Mouse (Mus musculus) C2C12 (cell line): ENCODE results near the gene Prr15l. TPM values are rescaled to one million over a fixed set of nuclear protein-coding genes. Genes with fewer than 3 reads are reported as not detected.

Source experiments
- H3K27me3 ChIP-seq: one replicate; pipeline ENCODE4 v1.6.1; 2011; ENCODE audit not compliant: control insufficient read depth, insufficient read depth, insufficient read length
- H3K36me3 ChIP-seq: one replicate; pipeline ENCODE4 v1.6.1; 2011; ENCODE audit not compliant: control insufficient read depth, insufficient read depth
- H3K4me3 ChIP-seq: one replicate; pipeline ENCODE4 v1.5.1; 2011; ENCODE audit warnings: mild to moderate bottlenecking, control low read depth; ENCODE audit not compliant: poor library complexity, insufficient read depth, severe bottlenecking
- H3K79me2 ChIP-seq: one replicate; pipeline ENCODE4 v1.6.1; 2011; ENCODE audit not compliant: control insufficient read depth, insufficient read depth
- H3K79me3 ChIP-seq: one replicate; pipeline ENCODE4 v1.6.1; 2011; ENCODE audit warnings: low read depth, control low read depth
- H3ac ChIP-seq: one replicate; pipeline ENCODE3; 2011; ENCODE audit warnings: low read depth; ENCODE audit not compliant: control insufficient read depth, insufficient read length
- CEBPB ChIP-seq: IDR thresholded peaks from one replicate; pipeline ENCODE4 v1.6.1; 2011; ENCODE audit warnings: low read depth, mild to moderate bottlenecking, control low read depth, moderate library complexity
- CTCF ChIP-seq: IDR thresholded peaks from one replicate; pipeline ENCODE4 v1.5.1; 2011; ENCODE audit not compliant: control insufficient read depth, insufficient read depth, insufficient read length
- FOSL1 ChIP-seq: IDR thresholded peaks from one replicate; pipeline ENCODE4 v1.8.0; 2011; ENCODE audit warnings: mild to moderate bottlenecking, low read length; ENCODE audit not compliant: poor library complexity, insufficient read depth, severe bottlenecking
- MAX ChIP-seq: IDR thresholded peaks from one replicate; pipeline ENCODE4 v1.6.1; 2011; ENCODE audit warnings: mild to moderate bottlenecking, control low read depth
- MYOD1 ChIP-seq: IDR thresholded peaks from one replicate; pipeline ENCODE4 v1.6.1; 2011; ENCODE audit warnings: low read depth; ENCODE audit not compliant: control insufficient read depth, insufficient read length
- MYOG ChIP-seq: IDR thresholded peaks from one replicate; pipeline ENCODE4 v1.6.1; 2011; ENCODE audit not compliant: control insufficient read depth, insufficient read length; ENCODE audit errors: extremely low read depth
- USF1 ChIP-seq: IDR thresholded peaks from one replicate; pipeline ENCODE4 v1.6.1; 2011; ENCODE audit warnings: low read depth, mild to moderate bottlenecking, control low read depth, moderate library complexity
- polyA plus RNA-seq: library from polyadenylated mRNA; unstranded; fragments of >200 nt; fragmentation: generic; extraction: Trizol; gene quantifications from one replicate; pipeline ENCODE4 v1.2.1, GENCODE M21; 2012; ENCODE audit warnings: missing spikeins

Prr15l gene
- polyA plus RNA-seq, 1 experiment: 0.01 TPM

DNA sequence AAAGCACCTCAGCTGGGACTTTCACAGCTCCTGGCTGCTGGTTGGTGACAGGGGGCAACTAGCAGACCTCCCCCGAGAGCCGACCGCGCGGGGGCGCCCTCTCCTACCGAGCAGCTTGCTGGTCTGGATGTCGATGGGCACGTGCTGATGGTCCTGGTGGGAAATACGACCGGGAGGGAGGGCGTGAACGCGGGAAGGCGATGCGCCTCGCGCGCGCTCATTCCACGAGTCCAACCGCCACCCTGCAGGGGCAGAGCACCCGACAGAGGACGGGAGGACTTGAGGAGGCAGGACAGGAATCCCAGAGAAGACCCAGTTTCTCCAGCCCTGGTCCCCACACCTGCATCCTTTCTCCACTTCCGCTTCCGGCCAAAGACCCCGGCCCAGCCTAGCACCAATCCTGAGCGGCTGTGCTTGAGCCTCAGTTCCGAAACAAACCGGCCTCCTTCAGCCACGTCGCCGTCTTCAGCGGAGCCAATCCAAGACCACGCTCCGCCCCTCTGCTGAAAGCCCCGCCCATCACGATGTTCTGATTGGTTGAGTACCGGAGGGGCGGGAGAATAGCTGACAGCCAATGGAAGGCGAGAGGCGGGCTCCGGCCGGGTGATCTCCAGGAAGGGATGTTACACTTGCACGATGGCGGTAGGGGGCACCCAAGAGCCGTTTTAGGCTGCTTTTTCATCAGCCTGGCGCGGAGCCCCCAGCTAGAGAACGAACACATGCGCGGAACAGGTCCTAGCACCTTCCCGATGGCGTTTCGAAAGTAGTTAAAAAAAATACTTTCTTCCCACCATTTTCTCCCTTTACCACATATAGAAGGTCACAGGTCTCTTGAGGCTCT lies 11.6 kb upstream of the Prr15l start, which contains the start of gene Cdk5rap3:
Gene Cdk5rap3, minus strand, starts transcription at position 453 of the 841 bp plus-strand sequence.
- TF ChIP-seq CTCF (peak; percentile 87), USF1 (peak; percentile 73), MAX (peak; percentile 91), MYOG (no peak), MYOD1 (no peak)
- peak within 1 kb of the TSS; percentile 87 for H3K4me3 ChIP-seq
- H3K79me2 ChIP-seq: peaks cover 10% of the 10 kb centered on the region
- H3K27me3 ChIP-seq: no peaks in the 10 kb centered on the region
- H3K79me3 ChIP-seq: no peaks in the 10 kb centered on the region
- H3K36me3 ChIP-seq: no peaks in the 10 kb centered on the region
- H3ac ChIP-seq: peak within 1 kb of the TSS; percentile 66

DNA sequence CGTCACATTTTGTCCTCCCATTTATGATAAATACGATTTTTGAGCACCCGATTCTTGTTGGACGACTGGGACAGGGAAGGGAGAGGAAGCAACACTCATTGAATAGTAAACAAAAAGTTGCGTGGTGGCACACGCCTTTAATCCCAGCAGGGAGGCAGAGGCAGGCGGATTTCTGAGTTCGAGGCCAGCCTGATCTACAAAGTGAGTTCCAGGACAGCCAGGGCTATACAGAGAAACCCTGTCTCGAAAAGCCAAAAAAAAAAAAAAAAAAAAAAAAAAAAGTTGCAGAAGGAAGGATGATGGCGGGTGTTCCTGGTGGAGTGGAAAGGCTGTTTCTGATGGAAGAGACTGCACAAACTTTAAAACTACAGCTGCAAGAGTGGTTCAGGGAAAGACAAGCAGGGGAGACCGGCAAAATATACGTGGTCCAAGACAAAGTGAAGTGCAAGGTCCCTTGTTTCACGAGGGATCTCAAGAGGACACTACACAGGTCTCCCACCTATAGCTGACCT lies 11.0 kb upstream of the Prr15l start:
- H3K36me3 ChIP-seq: no peaks in the 10 kb centered on the region
- H3K27me3 ChIP-seq: no peaks in the 10 kb centered on the region
- peak overlapping the region; percentile 19 for H3K4me3 ChIP-seq
- H3K79me2 ChIP-seq: peaks cover 10% of the 10 kb centered on the region
- H3K79me3 ChIP-seq: no peaks in the 10 kb centered on the region
- TF ChIP-seq USF1 (no peak), CEBPB (no peak), MAX (no peak), MYOG (no peak), CTCF (no peak), FOSL1 (no peak), MYOD1 (no peak)
- H3ac ChIP-seq: no peak overlapping the region

DNA sequence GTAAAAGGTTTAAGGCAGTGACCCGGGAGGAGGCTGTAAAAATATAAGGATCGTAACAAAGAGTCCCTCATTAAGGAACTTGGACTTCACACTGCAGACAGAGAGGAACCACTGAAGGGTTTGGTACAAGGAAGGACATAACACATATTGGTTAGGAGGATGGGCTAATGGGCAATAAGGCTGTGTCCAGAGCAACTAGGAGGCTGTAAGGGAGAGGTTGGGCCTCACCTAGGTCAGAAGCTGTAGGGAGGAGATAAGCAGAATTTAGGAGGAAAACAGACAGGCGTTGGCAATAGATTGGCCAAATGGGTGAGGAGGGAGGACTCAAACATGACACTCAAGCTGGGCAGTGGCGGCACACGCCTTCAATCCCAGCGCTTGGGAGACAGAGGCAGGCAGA lies 10.5 kb upstream of the Prr15l start:
- Histone ChIP-seq H3ac (no peak overlapping the region), H3K79me3 (no peaks in the 10 kb centered on the region), H3K79me2 (peaks cover 10% of the 10 kb centered on the region), H3K27me3 (no peaks in the 10 kb centered on the region), H3K36me3 (no peaks in the 10 kb centered on the region), H3K4me3 (no peak overlapping the region)
- TF ChIP-seq CTCF (no peak), MYOD1 (no peak), MAX (no peak)

GRCm38 (mm10) chr11:96919003-96919402 lies 8.9 kb upstream of the Prr15l start:
- no peak overlapping the region for H3K4me3 ChIP-seq
- H3K36me3 ChIP-seq: no peaks in the 10 kb centered on the region
- no peaks in the 10 kb centered on the region for H3K27me3 ChIP-seq
- peaks cover 10% of the 10 kb centered on the region for H3K79me2 ChIP-seq
- H3K79me3 ChIP-seq: no peaks in the 10 kb centered on the region
- TF ChIP-seq FOSL1 (no peak), MAX (peak; percentile 95), MYOD1 (no peak), USF1 (no peak), CEBPB (peak; percentile 25), MYOG (no peak)
- H3ac ChIP-seq: no peak overlapping the region

DNA sequence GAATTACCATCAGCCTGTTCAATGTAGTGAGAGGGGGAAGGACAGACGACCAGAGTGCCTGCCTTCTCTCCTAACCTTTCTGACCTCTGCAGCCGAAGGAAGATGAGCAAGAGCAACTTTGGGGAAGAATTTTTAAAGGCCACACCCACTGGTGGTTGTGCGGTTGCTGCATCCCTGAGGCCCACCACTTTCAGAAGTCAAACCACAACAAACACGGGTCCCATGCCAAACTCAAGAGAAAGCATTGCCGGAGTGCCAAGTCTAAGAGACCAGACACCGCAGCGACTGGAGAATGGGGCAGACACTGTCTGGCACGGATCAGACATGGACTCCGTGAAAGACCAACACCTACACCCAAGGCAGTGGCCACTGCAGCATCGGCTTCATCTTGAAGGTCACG lies 3.0 kb upstream of the Prr15l start:
- TF ChIP-seq CEBPB (no peak), CTCF (no peak), MYOD1 (no peak), USF1 (no peak), MAX (no peak), FOSL1 (no peak), MYOG (no peak)
- H3ac ChIP-seq: no peak overlapping the region

DNA sequence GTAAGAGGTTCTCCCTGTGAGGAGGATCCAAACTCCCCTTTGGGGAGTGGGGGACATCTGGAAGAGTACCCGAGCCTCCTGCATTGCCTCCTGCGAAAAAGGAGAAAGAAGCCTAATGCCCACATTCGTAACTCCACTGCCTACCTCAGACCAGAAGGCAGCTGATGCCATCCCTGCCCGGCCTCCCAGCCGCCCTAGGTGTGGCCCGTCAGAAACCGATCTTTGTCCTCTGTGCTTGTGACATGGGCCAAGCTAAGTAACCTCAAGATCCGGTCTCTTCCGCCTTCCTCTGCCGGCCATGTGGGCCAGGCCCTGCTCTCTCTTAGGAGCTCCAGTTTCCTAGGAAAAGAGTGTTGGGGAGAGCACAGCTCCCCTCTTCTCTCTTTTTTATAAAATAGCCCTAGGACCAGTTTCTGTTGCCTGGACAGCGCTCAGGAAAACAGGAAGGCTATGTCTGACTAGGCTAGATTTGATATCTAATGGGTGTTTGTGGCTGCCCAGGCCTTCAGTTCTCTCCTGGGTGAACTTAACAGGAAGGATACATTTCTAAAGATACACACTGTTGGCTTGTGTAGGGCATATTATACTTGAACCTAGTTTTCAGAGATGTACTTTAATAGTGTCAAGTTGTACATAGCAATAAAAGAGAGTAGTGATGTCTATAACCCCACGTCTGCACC lies 2.3 kb upstream of the Prr15l start:
- no peaks in the 10 kb centered on the region for H3K79me3 ChIP-seq
- no peak overlapping the region for H3ac ChIP-seq
- H3K27me3 ChIP-seq: peaks cover 10% of the 10 kb centered on the region
- no peaks in the 10 kb centered on the region for H3K36me3 ChIP-seq
- no peaks in the 10 kb centered on the region for H3K79me2 ChIP-seq
- no peak overlapping the region for H3K4me3 ChIP-seq
- TF ChIP-seq MYOD1 (no peak), CEBPB (no peak), FOSL1 (no peak), CTCF (no peak)

More for the DNA sequence above, 3.0 kb upstream of the Prr15l start:
- H3K36me3 ChIP-seq: no peaks in the 10 kb centered on the region
- H3K79me2 ChIP-seq: no peaks in the 10 kb centered on the region
- no peak overlapping the region for H3K4me3 ChIP-seq
- no peaks in the 10 kb centered on the region for H3K79me3 ChIP-seq
- peaks cover 10% of the 10 kb centered on the region for H3K27me3 ChIP-seq
